Mouse (Mus musculus) bone marrow, adult 2 months (tissue): ENCODE results near the gene Cpt1a.

Source experiments
- CTCF ChIP-seq: fragments of 200-500 bp; IDR thresholded peaks from 2 replicates; pipeline ENCODE4 v1.5.1; 2011; ENCODE audit warnings: low read length, control low read depth; ENCODE audit not compliant: control insufficient read depth, insufficient read depth
- POLR2A ChIP-seq: fragments of 200-500 bp; IDR thresholded peaks from 2 replicates; pipeline ENCODE4 v1.6.1; 2011; ENCODE audit warnings: low read depth, mild to moderate bottlenecking, control low read depth, low read length, borderline replicate concordance; ENCODE audit not compliant: control insufficient read depth

GRCm38 (mm10) chr19:3365089-3365488, 43.0 kb downstream of the Cpt1a start:
- TF ChIP-seq CTCF, result no peak
- no peak for TF ChIP-seq POLR2A
